Mouse (Mus musculus): ENCODE results near the gene Tmco4.

The Tmco4 gene

DNA sequence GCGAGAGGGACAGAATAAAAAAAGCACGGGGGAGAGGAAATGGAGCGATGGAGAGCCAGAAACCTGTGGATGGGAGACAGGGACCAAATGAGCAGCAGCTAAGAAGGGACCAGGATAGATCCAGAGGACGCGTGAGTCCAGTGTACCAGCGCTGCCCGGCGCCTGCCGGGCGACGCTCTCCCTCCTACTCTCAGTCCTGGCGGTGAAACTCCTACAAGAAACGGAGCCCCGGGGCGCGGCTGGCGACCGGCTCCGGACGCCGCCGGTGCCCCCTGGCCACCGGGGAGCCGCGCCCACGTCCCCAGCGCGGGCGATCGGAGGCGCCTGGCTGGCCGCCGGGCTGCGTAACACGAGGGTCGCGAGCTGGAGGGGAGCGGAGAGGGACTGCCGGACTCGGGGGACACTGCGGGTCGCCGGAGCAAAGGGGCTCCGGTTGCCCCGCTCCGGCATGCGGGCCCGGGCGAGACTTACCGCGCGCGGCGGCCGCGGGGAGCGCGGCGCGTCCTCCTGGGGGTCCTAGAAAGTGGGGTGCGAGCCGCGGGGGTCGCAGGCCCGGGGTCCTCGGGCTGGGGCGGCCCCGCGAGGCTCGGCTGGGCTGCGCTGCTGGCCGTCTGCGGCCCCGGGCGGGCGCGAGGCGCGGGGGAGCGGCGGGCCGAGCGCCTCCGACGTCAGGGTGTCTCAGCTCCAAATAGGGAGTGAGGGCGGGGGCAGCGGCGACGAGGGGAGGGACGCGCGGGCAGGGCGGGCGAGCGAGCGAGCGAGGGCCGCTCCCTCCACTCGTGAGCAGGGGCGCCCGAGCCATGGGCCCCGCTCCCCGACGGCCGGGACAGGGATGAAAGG, 119.9 kb downstream of the Tmco4 start, which contains the start of gene Nbl1:
Nbl1 (minus strand) TSS at position 638 of the 840 bp plus-strand sequence.
- no peak for DNase-seq (ENCODE audit: low spot score)

GRCm38 (mm10) chr4:139093196-139093530, 120.5 kb downstream of the Tmco4 start:
- no peak for DNase-seq (ENCODE audit: low spot score)

DNA sequence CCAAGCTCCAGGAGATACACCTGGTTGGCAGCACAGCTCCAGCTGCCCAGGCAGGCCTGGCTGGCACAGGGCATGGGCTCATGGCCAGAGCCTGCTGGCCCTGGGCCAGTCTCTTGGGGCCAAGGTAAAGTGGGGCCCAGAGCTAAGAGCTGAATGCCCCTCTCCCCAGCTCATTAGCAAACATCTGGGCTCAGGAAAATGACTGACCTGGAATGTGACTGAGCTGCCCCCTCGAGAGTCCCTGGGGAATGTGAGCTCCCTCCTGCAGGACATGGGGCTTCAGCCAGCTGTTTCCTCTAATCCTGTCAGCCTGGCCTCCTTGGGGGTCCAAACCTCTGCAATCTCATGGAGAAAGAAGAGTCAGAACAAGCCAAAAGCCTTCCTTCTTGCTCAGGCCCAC, 122.7 kb downstream of the Tmco4 start:
- DNase-seq (ENCODE audit: low spot score) = no peak

DNA sequence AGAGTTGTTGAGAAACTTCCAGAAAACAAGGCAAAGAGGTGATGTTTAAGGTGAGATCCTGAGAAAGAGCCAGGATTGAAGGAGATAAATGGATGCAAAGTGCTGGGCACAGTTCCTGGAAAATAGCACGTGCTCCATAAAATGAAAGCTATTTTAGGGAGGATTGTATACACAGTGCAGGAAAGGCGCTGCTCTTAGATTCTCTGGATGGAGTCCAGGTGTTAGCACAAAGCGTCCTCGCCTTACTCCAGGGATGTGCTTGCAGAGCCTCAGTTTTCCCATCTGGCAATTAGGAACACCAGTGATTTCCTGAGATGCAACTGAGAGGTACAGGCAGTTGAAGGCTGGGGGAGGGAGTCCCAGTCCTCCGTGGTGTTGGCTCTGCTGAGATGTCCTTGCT, 123.5 kb downstream of the Tmco4 start:
- no peak for DNase-seq (ENCODE audit: low spot score)

DNA sequence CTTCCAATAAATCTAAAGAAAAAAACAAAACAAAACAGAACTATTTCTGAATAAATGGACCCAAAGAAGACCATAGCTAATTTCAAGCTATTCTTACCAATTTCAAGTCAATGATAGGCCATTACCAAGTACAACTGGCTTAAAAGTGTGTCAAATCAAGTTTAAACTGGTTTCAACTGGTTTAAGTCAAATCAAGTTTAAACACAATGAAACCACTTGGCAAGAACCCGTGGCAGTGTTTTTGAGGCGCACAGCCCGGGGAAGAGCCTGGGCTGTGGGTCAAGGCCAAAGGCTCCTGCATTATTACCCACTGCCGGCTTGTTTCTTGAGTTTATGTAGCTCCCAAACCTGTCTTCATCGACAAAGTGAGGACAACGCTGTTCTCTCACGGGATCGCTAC, 127.6 kb downstream of the Tmco4 start:
- DNase-seq (ENCODE audit: low spot score) = no peak

- no peak for DNase-seq (ENCODE audit: low spot score)
Observed at GRCm38 (mm10) chr4:139101546-139101945, 128.9 kb downstream of the Tmco4 start.

DNA sequence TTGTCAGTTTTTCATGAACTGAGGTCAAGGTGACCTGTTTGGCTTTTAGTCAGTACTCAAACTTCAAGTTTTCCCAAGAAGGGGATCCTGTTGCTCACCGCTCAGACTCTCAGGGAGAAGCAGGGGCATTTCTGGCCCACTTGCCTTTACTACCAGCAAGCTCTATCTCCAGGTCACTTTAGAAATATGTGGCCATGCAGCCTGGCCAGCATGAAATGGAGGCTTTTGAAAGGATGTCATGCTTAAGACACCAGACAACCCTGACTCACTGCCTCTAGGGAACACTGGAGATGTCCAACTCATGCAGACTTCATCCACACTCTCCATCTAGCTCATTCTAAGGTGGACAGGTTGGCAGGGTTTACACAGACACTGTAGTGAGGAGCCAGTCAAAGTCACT, 132.8 kb downstream of the Tmco4 start:
- DNase-seq (ENCODE audit: low spot score) = no peak

All from ovary, postnatal 10 days (tissue).